Mouse (Mus musculus) spleen, adult 2 months (tissue): ENCODE results near the gene Mical2.

Experiments
- CTCF ChIP-seq: fragments of 200-500 bp; IDR thresholded peaks from 2 replicates; pipeline ENCODE4 v1.5.1; 2011; ENCODE audit warnings: mild to moderate bottlenecking, inconsistent platforms; ENCODE audit not compliant: insufficient read depth, insufficient read length, insufficient replicate concordance; ENCODE audit errors: extremely low read depth
- POLR2A ChIP-seq: fragments of 200-500 bp; IDR thresholded peaks from 2 replicates; pipeline ENCODE4 v1.6.1; 2011; ENCODE audit warnings: low read depth, low read length, inconsistent platforms

DNA sequence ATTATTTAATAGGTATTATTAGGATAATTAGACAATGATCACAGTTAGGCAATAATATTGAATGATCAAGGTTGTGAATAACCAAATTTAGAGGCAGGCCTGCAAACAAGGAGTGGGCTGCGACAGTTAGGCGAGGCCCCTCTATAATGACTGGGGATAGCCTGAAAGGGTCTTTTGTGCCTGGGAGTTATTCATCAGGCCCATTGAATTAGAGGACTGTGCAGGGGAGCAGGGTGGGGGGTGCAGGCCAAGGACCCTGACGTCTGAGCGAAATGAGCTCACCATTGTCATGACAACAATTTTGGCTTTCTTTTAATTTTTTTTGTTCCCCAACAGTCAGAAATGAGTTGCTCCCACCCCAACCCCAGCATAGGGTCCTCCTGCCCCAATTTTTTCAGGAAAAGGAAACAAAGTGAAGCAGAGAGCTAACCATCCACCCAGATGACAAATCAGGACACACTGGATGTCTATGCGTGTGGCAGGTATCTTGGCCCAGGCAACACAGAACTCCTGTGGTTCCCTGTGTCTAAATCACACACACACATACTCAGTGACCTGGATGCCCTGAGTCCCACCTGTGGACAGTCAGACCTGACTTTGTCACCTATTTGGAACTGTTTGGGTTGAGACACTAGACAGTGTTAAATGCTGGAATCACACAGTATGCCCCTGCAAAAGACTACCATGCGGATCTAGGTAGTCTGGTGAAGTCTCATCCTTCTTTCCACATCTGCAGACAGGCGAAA is 173.9 kb downstream of the Mical2 start:
- TF ChIP-seq CTCF (no peak), POLR2A (no peak)
